Mouse (Mus musculus) lung, postnatal 0 days (tissue): Measurements from ENCODE around the gene Pan3.

Source experiments
- CTCF ChIP-seq: IDR thresholded peaks from 2 replicates; pipeline ENCODE4 v1.5.1; 2016; ENCODE audit warnings: antibody characterized with exemption, mild to moderate bottlenecking
- EP300 ChIP-seq: IDR thresholded peaks from 2 replicates; pipeline ENCODE4 v1.6.1; 2016; ENCODE audit warnings: antibody characterized with exemption, mild to moderate bottlenecking, control low read depth

- TF ChIP-seq EP300 (no peak), CTCF (no peak)
These were observed 19.4 kb upstream of the Pan3 start for GRCm38 (mm10) chr5:147410585-147410984.
